Mouse (Mus musculus) T-helper 2 cell (primary cell): ENCODE measurements at regions not wholly inside any gene's neighbourhood (a gene's known extent, or its start where the extent isn't known, plus 50 kb on each side); places are given as distances from the start of the nearest gene placed in this dataset.

Experiments used
- in situ Hi-C: fragments of 300-600 bp; cut with MboI, MseI; formaldehyde crosslinking; loops from one replicate; pipeline ENCODE4 v1.15.1; 2025; ENCODE audit warnings: high pct_unique_total_duplicates

GRCm38 (mm10) chr12:77760976-77761375 lies 433.1 kb upstream of the Gm6657 start:
- in situ Hi-C loops: no loop called here

- in situ Hi-C loops: no loop called here
Measured at GRCm38 (mm10) chr12:77776011-77776546, 418.0 kb upstream of the Gm6657 start.

- in situ Hi-C loops: no loop called here
Measured at GRCm38 (mm10) chr12:77776755-77777154, 417.3 kb upstream of the Gm6657 start.

- in situ Hi-C loops: loop anchor here (10.0 kb wide), 1 partner anchor 776 kb away; no protein-coding TSS in a partner anchor
Measured at GRCm38 (mm10) chr12:77780885-77781698, 412.9 kb upstream of the Gm6657 start.

GRCm38 (mm10) chr12:77783909-77784308 lies 410.1 kb upstream of the Gm6657 start:
- in situ Hi-C loops: loop anchor here (10.0 kb wide), 1 partner anchor 779 kb away; no protein-coding TSS in a partner anchor

GRCm38 (mm10) chr12:77785647-77786046 lies 408.4 kb upstream of the Gm6657 start:
- in situ Hi-C loops: loop anchor here (10.0 kb wide), 1 partner anchor 781 kb away; no protein-coding TSS in a partner anchor

- in situ Hi-C loops: loop anchor here (10.0 kb wide), 1 partner anchor 782 kb away; no protein-coding TSS in a partner anchor
Measured at GRCm38 (mm10) chr12:77786678-77787077, 407.4 kb upstream of the Gm6657 start.

GRCm38 (mm10) chr12:77788273-77788672 lies 405.8 kb upstream of the Gm6657 start:
- in situ Hi-C loops: loop anchor here (10.0 kb wide), 1 partner anchor 783 kb away; no protein-coding TSS in a partner anchor

- in situ Hi-C loops: loop anchor here (10.0 kb wide), 1 partner anchor 785 kb away; no protein-coding TSS in a partner anchor
Measured at GRCm38 (mm10) chr12:77789427-77789826, 404.6 kb upstream of the Gm6657 start.

- in situ Hi-C loops: loop anchor here (10.0 kb wide), 1 partner anchor 785 kb away; no protein-coding TSS in a partner anchor
Measured at GRCm38 (mm10) chr12:77789871-77790270, 404.2 kb upstream of the Gm6657 start.

GRCm38 (mm10) chr12:77790891-77791672 lies 403.0 kb upstream of the Gm6657 start:
- in situ Hi-C loops: no loop called here

GRCm38 (mm10) chr12:77798516-77798915 lies 395.5 kb upstream of the Gm6657 start:
- in situ Hi-C loops: no loop called here

GRCm38 (mm10) chr12:77799134-77799770 lies 394.8 kb upstream of the Gm6657 start:
- in situ Hi-C loops: no loop called here

- in situ Hi-C loops: no loop called here
Measured at GRCm38 (mm10) chr12:77807674-77808073, 386.4 kb upstream of the Gm6657 start.

GRCm38 (mm10) chr12:77811276-77811675 lies 382.8 kb upstream of the Gm6657 start:
- in situ Hi-C loops: no loop called here

GRCm38 (mm10) chr12:77819456-77819855 lies 374.6 kb upstream of the Gm6657 start:
- in situ Hi-C loops: no loop called here

GRCm38 (mm10) chr12:77823381-77824030 lies 370.5 kb upstream of the Gm6657 start:
- in situ Hi-C loops: no loop called here

- in situ Hi-C loops: no loop called here
Measured at GRCm38 (mm10) chr12:77833411-77834169, 360.5 kb upstream of the Gm6657 start.

GRCm38 (mm10) chr12:77834891-77835290 lies 359.2 kb upstream of the Gm6657 start:
- in situ Hi-C loops: no loop called here

- in situ Hi-C loops: no loop called here
Measured at GRCm38 (mm10) chr12:77836231-77836630, 357.8 kb upstream of the Gm6657 start.
